Mouse (Mus musculus) CD8-positive naive resting alpha-beta T cell, adult 2 months (primary cell): Measurements from ENCODE around the gene Rufy3.

Experiments
- DNase-seq, 2 experiments: peaks; one replicate each; pipeline ENCODE4 v3.0.0; 2022; ENCODE audit warnings: low read depth in 2 of 2, low spot score in 2 of 2

The Rufy3 gene

GRCm38 (mm10) chr5:88683706-88684105, 118.9 kb downstream of the Rufy3 start:
- no peak for DNase-seq

- no peak for DNase-seq
Observed at GRCm38 (mm10) chr5:88684226-88684625, 119.4 kb downstream of the Rufy3 start.

GRCm38 (mm10) chr5:88685306-88685705, 120.5 kb downstream of the Rufy3 start:
- no peak for DNase-seq

GRCm38 (mm10) chr5:88685745-88686299, 121.0 kb downstream of the Rufy3 start:
- no peak for DNase-seq

GRCm38 (mm10) chr5:88687996-88688406, 123.2 kb downstream of the Rufy3 start:
- no peak for DNase-seq

GRCm38 (mm10) chr5:88688583-88689187, 123.8 kb downstream of the Rufy3 start:
- no peak for DNase-seq

- no peak for DNase-seq
Observed at GRCm38 (mm10) chr5:88689279-88689938, 124.6 kb downstream of the Rufy3 start.

- DNase-seq: no peak
Observed at GRCm38 (mm10) chr5:88690681-88691505, 126.1 kb downstream of the Rufy3 start.

- no peak for DNase-seq
Observed at GRCm38 (mm10) chr5:88691506-88692095, 126.8 kb downstream of the Rufy3 start.

GRCm38 (mm10) chr5:88692586-88692985, 127.7 kb downstream of the Rufy3 start:
- DNase-seq: no peak

GRCm38 (mm10) chr5:88693057-88693456, 128.2 kb downstream of the Rufy3 start:
- no peak for DNase-seq

GRCm38 (mm10) chr5:88697291-88697690, 132.5 kb downstream of the Rufy3 start:
- no peak for DNase-seq

- DNase-seq: no peak
Observed at GRCm38 (mm10) chr5:88699251-88699913, 134.5 kb downstream of the Rufy3 start.
